Mouse (Mus musculus): ENCODE results near the gene Ankmy1.

GRCm38 (mm10) chr1:92930171-92930706, 27.5 kb upstream of the Ankmy1 start:
- TF ChIP-seq CTCF (IDR thresholded peaks at IDR 0.05; ENCODE audit: extremely low read depth, insufficient read depth, insufficient read length, insufficient replicate concordance): no peak
- no peak for TF ChIP-seq POLR2A (IDR thresholded peaks at IDR 0.05; ENCODE audit: low read depth, low read length)
